Mouse (Mus musculus) monocyte, adult 2 months (primary cell): ENCODE measurements around the gene Slc6a4.

Source experiments
- DNase-seq, 2 experiments: peaks; one replicate each; pipeline ENCODE4 v3.0.0; 2022; ENCODE audit warnings: low spot score in 2 of 2, low read depth in 1 of 2

Slc6a4 gene

DNA sequence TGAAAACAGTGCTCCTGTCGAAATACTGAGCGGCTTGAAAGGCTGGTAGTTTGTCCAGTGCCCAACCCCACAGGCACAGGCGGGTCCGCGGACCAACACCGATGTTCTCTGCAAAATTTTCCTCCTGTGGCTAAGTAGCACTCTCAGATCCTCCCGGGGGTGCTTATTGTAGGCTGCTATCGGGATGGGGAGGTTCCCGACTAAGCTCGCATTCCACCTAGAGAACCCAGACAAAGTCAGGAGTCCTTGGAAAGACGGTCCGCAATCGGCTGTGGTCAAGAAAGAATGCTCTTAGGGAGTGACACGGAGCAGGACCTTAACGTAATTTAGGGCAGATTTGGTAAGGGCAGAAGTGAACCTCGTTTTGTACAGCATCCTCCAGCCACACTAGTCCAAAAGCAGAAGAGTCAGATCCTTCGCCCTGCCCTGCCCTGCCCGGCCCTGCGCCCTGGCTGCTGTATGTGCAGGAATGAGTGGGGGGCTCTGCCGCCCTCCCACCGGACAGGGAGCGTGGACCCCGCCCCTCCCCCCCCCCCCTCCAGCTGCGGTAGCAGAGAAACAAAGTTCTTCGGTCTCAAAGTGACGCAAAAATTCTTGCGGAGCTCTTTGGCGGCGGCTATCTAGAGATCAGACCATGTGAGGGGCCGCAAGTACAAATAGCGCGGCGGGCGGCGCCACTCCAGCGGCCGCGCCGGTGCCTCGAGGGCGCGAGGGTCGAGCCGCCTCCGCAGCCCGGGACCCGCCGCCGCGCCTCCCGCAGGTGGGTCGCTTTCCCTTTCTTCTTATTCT is at the start of gene Slc6a4:
Gene Slc6a4 (plus strand): TSS at position 688 of the 789 bp plus-strand sequence.
- no peak for DNase-seq

- no peak for DNase-seq
Measured at GRCm38 (mm10) chr11:76953536-76953935, 44.9 kb upstream of the Slc6a4 start.

DNA sequence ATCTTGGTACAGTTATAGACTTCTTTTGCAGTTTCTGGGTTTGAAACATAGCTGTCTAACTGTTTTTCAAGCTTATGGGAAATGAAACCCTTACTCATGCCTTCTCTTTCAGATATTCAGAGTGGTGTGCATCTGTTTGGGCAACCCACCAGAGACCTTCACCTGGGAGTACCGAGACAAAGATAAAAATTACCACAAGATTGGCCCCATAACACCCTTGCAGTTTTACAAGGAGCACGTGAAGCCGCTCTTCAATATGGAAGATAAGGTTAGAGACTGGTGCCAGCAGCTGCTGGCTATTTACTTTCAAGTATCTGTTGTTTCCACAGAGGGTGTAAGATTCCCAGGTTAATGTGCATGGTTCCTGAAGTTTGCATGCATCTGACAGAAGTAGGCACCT is 32.7 kb upstream of the Slc6a4 start:
- DNase-seq: no peak

DNA sequence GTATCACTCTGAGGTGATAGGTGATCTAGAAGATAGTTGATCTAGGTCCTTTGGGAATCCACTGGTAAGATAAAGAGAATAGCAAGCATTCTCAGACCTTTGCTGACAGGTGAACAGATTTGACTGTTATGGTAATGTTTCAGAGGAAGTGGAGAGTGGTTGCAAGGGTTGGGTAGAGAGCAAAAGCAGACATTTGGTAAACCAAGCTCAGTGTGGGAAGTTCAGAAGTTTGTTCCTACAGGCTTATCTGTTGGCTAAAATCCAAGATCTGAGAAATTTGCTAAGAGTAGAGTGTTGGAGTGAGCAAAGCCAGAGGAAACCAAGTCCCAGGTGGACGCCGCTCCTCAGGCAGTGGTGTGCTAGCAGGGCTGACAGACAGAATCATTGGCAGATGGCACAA is 28.1 kb upstream of the Slc6a4 start:
- no peak for DNase-seq

DNA sequence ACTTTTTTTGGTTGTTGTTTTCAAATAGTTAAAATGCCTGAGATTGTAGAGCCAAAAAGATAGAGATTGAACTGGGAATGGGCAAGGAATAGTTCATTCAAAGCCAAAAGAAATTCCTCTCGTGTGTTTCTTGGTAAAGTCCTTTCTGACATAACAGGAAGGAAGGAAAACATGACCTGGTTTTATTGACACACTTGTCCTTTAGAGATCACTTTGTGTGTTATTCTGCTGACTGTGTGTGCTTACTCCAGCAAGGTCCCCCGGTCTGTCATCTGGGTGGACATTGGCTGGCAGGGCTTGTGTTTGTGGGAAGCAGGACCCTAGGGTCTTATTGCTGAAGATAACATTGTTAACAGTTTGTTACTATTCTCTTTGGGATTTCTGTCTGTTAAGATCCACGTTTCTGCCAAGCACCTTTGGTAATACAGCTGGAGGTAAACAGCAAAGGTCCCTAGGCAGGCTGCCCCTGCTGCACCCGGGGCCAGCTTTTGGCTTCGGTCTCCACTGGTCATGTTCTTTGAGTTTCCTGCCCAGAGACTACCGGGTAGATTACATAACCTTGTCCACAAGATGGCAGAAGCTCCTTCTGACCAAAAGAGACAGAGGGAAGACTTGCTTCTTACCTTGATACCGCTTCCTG is 23.6 kb upstream of the Slc6a4 start:
- no peak for DNase-seq

DNA sequence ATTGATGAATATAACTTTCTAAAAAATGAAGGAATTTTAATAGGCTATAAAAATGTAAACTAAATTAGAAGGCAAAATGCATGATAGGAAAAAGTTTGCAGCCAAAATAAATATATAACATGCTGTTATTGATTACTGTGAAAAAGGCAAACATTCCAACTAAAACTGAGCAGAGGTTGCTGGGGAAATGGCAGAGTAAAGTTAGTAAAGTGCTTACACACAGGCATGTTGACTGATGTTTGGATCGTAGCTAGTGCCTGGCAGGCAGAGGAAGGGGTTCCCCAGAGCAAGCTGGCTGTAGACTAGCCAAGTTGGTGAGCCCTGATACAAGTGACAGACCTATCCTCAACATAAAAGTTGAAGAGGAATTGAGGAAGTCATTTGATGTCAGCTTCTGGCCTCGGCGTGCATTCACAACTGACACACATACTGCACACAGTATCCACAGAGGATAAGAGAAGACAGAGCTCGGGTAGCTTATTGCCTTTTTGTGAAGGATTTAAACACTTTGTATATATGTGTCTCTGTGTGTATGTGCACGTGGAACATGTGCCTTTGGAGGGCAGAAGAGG is 16.7 kb upstream of the Slc6a4 start:
- no peak for DNase-seq

DNA sequence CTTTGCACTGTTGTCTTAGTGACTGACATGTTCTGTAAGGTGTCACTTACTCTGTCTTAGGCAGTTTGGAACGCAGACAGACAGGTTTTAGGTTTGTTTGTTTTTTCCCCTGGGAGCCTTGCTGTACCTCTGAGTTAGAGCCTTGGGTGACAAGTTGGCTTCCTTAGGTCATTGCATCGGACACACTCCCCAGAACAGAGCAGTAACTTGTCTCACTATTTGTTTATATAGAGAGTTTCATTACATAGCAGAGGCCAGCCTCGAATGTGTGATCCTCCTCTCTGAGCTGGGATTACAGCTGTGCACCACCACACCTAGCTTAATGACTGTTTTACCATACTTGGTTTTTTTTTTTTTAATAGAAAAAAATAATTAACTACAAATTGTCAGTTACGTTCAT is 16.0 kb upstream of the Slc6a4 start:
- DNase-seq: no peak

GRCm38 (mm10) chr11:76983641-76984040 is 14.8 kb upstream of the Slc6a4 start:
- DNase-seq: no peak

GRCm38 (mm10) chr11:76984173-76984572 is 14.2 kb upstream of the Slc6a4 start:
- DNase-seq: no peak

DNA sequence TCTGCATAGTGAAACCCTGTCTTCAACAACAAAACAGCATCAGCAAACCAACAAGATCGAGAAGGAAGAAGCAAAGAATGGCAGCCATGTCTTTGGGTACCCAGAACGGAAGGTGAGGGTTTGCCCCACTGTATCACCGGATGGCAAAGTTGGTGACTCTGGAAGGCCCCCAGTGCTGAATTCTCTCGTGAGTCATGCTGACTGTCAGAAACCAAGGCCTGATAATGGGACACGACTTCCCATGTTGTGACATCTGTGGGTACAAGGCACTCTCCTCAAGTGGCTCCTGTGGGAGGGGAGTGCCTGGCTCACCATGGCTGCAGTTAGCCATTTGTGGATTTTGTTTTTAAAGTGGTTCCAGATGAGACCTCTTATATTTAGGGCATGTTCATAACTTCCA is 7.6 kb upstream of the Slc6a4 start:
- DNase-seq: peak in 1 of 2 experiments; percentile 10

DNA sequence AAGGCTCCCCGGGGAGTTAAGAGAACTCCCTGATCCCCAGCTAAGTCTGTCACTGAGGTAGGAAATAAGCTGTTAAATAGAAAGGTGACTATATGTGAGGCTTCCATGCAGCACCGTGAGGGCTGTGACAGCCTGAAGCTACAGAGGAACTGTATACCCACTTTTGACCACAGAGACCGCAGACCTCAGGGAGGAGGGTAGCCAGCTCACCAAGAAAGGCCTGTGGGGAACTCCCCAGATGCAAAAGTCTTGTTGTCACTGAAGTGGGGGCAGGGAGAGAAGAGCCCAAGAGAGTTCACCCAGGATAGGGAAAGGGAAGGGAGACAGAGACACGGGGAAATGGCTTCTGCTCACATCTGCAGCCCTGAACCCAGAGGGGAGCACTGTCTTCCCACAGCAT is 5.5 kb upstream of the Slc6a4 start:
- DNase-seq: peak; percentile 61 to 70

- DNase-seq: no peak
Measured at GRCm38 (mm10) chr11:76995966-76996672, 2.3 kb upstream of the Slc6a4 start.

DNA sequence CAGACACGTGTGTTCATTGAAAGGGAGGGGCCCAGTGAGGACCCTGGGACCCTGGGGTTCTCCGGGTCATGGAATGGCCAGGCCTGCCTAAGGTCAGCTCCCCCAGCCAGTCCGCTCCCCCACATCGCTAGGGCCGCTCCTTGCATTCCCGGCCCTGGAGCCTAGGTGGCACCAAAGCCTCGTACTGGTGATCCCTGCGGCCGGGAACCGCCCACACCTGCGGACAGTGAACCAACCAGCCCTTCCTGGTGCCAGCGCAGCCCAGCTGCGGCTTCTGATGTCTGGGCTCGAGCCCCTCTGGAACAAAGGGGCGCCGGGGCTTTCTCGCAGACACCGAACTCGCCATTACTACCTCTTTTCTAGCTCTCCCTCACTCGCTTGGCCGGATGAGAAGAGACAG is 1.1 kb upstream of the Slc6a4 start:
- peak in 1 of 2 experiments; percentile 22 for DNase-seq

DNA sequence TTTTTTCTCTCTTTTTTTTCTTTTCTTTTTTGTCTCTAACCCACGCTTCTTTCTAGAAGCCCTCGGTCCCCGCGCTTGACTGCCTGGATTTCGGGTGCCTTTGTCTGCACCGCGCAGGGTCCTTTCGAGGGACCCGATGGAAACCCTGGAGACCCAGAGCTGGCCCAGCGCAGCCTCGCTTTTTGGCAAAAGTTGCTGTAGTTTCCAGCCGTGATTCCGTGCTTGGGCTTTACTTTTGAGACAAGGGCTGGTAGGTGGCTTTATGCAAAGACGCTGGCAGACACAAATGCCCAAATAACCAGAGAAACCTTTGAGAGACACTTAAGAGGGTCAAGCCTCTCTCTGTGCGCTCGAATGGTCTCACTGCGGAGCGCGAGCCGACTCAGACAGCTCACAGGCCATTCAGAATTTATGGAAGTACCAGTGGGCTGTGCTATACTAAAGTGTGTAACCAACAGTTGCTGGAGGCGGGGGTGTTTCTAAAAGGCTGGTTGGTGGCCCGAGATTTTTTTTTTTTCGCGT is 363 bp downstream of the Slc6a4 start:
- no peak for DNase-seq

DNA sequence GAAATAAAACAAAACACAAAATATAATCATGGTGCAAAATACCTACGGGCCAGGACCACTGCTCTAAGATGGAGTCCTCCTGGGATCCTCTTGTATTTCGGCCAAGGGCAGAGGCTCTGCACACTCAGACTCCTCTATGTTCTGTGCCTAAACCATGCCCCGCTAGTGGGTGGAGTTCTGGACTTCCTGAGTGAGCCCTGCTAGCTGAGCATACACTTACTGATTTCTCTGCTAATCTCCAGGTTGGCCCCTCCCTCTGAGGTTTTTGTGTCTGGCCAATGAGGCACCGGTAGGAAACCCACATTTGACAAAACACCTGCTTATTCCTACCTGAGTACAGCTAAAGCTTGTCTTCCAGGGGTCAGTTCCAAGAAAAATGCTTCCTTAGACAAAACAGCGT is 2.3 kb downstream of the Slc6a4 start:
- DNase-seq: no peak

- DNase-seq: no peak
Measured at GRCm38 (mm10) chr11:77002361-77002760, 4.0 kb downstream of the Slc6a4 start.

DNA sequence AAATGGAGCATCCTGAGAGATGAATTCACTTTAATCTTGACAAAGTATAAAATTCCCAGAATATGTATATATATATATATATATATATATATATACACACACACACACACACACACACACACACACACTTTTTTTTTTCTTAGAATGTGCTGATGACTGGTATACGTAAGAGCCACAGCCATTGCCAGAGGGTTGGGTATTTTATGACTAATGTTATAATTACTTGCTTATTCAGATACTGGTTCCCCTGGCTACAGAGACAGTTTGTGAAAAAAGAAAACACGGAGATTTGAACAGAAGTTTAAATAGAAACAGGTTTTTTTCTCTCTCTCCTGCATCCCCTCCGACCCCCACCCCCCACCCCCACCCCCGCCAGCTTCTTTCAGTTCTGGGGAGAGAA is 7.5 kb downstream of the Slc6a4 start:
- no peak for DNase-seq

GRCm38 (mm10) chr11:77006616-77007015 is 8.2 kb downstream of the Slc6a4 start:
- DNase-seq: no peak

DNA sequence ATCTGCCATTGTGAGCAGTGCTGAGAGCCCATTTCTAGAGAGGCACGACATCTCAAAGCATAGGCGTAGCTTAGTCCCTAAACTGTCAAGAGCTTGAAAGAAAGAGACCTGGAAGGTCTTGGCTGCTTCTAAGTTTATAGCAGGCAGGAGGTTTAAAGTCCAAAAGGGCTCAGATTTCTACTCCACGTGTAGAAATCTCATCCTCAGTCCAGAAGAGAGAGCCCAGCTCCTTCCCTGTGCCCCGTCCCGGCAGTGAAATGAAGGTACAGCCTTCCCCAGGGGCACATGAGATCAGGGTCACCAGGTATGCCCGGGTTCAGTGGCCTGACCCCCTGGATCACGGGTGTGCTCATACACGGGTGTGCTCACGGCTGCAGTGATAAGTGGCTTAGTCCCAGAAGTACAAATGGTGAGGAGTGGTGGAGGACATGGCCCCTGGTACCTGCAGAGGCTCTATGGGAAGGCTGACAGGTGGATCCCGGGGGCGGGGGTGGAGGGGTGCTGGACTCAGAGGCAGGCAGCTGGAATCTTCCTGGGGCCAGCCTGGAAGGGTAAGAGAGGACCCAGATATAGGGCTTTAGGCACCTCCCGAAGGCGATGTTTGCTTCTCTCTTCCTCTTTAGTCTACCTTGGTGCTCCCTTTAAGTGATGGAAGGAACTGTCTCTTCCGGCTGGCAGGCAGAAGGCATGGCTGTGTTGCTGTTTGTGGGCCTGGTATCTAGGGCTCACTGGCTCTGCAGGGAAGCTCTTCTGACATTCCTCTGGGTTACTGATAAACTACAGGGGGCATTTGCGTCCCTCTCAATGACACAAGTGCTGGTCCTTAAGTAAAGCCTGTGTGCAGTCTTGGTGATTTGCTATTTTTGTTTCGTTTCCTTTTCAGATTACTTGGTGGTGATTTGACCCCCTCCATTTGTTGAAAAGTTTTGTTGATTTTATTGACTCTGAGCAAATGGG is 10.9 kb downstream of the Slc6a4 start:
- DNase-seq: no peak

DNA sequence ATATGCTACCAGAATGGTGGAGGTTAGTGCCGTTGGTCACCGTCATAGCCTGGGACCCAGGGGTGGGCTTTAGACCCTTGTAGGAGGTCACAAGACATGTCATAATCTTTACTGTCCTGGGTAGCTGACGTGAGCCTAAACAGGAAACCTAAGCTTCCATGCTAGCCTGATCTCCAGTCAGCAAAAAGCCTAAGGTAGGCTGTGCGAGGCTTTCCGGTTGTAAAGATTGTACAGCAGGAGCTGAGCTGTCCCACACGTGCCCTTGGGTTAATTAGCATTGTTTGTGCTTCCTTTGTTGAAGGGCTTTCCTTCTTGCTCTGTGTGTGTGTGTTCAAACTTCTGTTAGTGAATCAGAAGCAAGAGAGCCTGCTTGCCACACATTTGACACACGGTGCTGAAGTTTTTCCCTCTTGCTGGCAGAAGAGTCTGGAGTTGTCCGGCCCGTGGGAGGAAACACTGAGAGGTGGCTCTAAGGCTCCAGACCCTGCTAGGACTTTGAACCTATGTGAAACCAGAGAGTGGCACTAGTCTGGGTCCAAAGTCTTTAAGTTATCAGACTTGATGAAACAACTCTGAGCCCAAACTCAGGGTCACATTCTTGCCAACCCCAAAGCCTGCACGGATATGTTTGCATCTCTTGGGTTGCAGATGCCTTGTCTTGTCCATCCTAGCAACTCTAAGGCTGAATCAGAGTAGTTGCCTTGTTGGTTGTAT is 12.5 kb downstream of the Slc6a4 start:
- no peak for DNase-seq
